Mouse (Mus musculus) CD4-positive helper T cell, adult 2 months (primary cell): ENCODE measurements around the gene Nudt21.

ENCODE experiments used
- DNase-seq: peaks from one replicate; pipeline ENCODE4 v3.0.0-alpha.2; 2012; ENCODE audit warnings: low read depth, missing footprints, low spot score

Gene Nudt21

DNA sequence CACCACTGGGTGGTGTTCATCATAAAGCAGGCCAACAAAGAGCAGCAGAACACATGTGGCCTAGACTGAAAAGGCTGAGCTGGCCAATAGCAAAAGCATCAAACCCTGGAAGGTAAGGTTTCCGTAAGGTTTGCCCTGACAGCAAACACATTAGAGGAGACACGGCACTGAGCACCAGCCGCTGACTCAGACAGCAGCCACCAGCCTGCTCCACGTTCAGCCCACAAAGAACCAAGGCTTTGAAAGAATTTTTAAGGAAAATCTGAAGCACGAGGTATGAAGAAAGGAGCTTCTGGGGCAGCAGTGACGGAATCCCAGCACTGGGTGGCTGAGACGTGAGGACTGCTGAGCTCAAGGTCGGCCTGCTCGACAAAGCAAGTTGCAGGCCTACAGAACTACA lies 32.7 kb downstream of the Nudt21 start:
- no peak for DNase-seq

DNA sequence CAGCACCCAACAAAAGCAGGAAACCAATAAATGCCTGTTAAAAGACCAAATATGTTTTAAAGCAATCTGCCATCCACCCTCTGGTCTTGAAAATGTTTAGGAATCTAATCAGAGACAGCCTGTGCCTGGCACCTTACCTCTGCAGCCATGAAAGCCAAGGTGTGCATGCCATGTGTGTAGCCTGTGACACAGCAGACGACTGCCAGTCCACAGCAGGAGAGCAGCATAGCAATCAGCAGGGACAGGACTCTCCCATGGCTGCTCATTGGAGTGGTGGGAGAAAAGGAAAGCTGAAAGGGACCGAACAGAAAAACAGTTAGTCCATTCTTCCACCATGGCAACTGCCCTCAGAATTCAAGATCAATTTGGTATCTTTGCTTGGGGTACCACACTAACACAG lies 37.9 kb downstream of the Nudt21 start:
- no peak for DNase-seq

DNA sequence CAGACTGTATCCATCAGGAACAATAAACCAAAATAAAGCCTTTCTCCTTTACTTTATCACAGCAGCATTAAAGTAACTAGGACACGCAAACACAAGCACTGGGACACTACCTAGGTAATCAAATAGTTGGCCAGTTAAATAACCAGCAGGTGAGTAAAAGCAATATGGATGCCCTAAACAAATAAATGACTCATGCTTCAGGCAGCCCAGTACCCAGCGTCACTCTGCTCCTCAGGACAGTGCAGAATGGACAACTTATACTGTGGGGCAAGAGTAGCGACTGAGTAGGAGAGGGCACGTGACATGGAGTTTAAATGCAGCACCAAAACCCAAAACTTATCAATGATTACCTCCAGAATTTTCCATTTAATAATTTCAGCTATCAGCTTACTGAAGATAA lies 47.1 kb downstream of the Nudt21 start:
- no peak for DNase-seq

DNA sequence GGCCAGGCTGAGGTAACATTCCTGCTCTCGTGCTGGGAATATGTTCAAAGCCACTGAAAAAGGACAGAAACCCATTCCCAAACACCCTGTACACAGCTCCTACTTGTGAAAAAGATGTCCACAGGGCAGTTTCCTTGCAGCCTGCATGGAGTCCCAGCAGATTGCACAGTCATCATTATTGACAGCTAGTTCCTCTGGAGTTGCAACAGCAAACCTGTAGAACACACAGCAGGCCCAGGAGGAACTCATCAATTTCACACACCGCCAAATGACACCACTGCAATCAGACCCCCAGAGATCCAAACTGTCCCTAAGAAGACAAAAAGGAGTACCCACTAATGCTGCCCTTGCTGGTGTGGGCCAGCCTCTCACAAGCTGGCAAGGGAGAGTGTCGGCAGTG lies 52.1 kb downstream of the Nudt21 start:
- DNase-seq: no peak

DNA sequence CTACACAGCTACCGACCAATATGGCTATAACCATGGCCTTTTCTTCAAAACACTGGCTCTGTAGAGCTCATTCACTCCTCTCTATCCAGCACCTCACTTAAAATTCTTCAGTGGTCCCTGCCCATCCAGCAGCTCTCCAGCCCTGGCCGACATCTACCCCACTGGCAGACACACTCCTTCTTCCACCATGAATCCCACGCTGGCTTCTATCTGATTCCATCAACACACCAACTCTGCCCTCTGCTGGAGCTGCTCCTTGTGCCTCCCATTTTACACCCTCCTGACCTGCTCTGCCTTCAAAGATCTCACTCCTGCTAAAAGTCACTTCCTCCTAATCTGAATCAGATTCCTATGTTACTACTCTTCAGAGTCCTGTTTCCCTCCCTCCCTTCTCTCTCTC lies 53.0 kb downstream of the Nudt21 start:
- no peak for DNase-seq

DNA sequence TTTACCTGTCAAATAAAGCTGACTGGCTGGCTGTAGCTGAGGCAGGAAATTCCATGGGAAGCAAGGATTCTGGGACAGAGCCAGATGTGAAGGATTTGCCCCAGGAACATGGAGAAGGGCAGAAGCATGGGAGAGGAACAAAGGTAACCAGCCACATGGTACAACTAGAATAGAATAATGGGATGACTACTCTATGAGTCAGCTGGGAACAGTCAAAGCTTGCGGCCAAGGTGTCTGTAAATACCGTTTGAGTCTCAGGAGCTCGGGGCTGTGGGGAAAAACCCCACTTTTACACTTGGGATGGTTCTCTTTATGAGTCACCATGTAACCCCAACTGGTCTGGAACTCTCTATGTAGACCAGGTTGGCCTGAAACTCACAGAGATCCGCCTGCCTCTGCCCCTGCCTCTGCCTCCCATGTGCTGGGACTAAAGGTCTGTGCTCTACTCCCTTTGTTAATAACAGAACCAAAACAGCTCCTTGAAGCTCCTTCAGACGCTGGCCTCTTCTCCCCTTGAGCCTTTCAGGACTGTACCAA lies 55.1 kb downstream of the Nudt21 start:
- no peak for DNase-seq

DNA sequence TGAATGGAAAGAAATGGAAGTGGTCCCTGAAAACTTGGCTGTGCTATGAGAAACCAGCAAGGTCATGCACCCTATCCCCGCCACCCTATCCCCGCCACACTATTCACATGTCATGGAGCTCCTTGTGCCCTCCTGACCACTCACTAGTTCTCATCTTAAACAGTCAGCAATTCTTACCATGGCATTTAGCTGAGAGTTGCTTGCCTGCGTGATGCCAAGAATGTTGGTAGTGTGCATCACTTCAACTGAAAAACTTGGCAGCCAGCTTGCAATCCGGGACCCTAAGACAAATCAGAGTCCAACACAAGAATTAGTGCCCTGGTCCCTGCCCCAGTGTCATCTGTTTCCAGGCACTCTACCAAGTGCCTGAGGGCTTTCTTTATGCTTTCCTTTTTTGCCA lies 56.7 kb downstream of the Nudt21 start:
- DNase-seq: no peak

DNA sequence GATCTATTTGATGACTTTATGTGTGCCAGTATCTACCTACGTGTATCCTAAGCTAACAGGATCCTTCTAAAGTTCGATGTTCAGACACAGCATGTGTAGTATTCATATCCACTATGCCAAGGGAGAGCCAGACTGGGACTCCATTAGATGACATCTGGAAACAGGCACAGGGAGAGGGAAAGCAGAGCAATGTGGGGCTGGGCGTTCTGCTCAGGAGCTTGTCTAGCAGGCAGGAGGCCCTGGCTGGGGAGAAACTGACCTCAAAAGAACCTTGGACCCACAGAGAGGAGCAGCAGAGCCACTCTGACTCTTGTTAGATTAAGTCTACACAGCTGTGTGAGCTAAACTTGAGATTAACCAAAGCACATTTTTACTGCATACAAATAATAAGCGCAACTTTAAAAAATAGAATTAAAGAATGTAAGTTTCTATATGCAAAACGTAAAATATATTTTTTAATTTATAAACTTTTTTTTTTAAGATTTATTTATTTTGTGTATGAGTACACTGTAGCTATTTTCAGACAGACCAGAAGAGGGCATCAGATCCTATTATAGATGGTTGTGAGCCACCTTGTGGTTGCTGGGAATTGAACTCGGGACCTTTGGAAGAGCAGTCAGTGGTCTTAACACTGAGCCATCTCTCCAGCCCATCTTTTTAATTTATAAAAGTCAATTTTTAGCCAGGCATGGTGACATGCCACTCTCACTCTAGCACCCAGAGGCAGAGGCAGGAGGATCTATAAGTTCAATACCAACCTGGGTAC lies 60.2 kb downstream of the Nudt21 start:
- DNase-seq: no peak

DNA sequence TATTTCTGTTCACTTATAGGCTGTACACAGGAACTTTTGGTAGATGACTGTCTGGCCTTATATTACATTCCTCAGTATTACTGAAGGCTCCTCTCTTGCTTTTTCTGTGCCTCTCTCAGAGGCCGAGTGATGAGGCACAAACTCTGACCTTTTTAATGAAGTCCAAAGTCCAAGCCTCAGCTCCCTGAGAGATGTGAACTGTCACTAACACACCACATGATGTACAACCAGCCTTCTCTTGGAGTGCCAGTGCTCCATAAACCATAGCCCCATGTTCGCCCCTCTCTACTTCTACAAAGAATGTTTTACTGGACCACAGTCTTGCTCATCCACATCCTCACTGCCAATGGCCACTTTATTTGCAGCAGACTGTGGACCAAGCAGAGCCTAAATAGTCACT lies 61.5 kb downstream of the Nudt21 start:
- DNase-seq: no peak

DNA sequence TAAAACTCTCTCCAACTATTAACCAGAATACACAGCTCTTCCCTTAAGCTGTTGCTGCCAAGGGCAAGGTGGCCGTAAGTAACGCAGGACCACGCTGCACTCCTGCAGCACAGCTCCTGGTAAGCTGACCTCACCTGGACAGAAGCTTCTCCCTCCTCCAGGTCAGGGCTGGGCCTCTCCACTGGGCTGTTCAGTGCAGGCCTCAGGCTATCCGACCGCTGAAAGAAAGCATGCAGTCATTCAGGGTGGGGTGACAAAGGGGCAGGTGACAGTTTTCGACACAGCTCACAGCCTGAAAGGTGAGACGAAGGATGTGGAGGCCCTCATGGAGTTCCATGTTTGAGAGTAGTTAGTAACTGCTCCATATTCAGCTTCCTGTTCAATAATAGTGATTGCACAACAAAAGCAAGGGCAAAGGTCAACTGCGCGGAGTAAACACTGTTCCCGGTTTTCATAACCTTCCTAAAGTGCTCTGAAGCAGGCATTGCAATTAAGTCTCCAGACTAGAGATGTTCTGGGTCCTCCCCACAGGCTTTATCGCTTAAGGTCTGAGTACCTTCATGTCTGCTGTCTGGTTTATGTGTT lies 62.1 kb downstream of the Nudt21 start:
- no peak for DNase-seq

DNA sequence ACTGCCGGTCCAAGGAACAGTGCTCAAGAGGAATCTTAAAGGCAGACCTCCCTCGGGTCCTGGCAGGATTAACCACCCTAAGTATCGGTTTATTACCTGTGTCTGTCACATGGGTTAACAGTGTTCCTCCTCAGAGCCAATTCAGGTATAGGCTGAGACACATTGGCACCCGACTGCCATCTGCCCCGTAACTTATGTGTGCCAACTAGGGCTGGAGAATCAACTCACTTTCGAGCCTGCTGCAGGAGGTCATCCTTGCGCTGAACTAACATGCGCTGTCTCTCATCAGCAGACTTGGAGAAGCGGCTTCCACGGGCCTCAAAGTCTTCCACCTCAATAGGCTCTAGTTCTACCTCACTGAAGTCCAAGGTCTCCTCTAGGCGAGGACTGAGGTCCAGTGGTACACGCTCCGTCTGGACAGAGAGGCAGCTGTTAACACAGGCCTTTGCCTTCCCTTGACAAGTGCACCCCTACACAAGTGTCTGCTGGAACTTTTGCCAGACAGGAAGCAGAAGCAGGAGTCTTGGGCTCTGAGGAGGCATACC lies 62.9 kb downstream of the Nudt21 start:
- DNase-seq: no peak

DNA sequence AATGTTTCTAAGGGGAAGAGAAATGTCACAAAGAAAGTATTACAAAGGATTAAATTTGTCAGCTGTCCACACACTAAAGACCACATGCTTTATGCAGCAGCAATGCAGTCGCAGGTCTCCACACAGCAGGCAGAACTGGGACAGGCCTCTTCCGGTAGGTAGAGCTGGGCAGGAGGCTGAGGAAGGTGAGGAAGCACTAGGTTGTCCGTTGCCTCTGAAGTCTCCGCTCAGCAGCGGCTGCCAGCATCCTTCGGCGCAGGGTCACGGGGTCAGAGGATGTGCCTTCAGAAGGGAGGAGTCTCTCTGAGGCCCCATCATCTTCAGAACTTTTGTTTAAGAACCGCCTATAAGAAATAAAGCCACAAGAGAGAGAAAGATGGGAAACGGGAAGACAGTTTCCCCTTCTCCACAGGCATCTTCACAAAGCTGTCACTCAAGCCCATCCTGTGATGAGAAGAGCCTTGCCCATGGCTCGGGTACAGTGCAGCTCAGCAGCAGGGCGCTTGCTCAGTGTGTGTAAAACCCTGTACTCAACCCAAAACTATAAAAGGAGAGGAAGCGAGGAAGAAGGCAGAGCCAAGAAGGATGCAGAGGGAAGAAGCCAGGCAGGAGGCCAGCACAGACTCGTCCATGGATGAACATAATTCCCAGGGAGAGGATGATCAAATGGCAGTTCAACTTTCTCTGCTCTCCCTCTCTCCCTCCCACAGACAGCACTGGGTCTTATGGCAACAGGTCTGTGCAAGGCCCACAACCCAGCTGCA lies 63.7 kb downstream of the Nudt21 start:
- no peak for DNase-seq

DNA sequence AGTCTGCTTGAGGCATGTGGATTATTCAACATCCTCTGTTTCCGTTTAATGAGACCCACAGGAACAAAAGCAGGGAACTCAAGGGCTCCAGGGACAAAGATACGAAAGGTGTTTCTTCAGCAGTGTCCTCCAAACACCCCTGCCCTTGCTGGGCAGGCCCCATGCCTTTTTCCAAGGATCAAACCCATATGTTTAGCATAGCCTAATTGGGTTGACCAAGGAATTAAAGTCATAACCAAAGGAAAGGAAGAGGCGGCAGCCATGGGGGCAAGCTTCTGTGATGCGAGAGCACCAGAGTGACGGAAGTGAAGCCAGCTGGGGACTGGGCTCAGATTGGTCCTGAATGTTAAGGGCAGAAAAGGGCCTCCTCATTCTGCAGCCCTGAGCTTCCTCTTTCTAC lies 64.6 kb downstream of the Nudt21 start:
- no peak for DNase-seq

DNA sequence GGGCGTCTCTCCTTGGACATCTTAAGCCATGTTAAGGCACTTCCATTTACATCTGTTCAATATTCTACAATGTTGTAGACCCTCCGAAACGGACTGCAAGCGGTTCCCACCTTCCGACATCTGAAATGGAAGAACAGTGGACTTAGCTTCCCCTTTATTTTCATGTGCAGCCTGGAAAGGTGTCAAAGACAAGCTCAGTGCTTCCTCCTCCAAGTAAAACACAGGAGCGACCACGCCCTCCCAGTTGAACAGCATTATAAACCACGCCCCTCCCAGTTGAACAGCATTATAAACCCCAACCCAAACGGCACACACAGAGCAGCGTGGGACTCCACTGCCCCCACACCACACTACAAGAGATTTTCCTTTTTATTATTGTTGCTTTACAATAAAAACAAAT lies 65.4 kb downstream of the Nudt21 start:
- DNase-seq: no peak

DNA sequence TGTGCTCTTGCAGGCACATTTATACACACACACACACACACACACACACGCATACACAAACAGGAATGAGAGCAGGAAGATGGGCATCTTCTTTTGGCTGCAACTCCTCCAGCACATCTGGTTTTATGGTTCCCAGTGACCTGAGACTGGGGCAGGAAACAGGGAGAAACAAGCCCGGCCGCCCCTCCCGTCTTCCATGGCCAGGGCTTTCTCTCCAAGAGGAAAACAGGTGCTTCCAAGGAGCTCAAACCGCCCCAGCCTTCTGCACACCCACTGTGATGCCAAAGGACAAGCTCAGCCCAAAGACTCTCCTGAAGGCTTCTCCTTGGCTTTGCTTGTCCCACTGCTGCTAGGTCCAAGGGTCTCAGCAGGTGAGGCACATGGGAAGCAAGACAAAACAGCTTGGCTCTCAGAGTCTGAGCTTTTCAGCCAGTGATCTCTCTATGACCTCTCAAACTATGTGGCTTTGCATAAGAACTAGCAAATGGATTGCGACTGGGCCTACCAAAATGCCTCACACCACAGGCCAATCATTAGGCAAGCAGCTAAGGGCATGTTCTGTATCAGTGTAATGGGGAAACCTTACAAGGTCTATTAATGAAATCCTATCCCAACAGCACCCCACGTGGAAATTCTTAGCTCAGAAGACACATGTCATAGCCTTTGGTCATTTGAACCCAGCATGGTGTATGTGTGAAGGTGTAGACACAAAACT lies 67.0 kb downstream of the Nudt21 start:
- no peak for DNase-seq

DNA sequence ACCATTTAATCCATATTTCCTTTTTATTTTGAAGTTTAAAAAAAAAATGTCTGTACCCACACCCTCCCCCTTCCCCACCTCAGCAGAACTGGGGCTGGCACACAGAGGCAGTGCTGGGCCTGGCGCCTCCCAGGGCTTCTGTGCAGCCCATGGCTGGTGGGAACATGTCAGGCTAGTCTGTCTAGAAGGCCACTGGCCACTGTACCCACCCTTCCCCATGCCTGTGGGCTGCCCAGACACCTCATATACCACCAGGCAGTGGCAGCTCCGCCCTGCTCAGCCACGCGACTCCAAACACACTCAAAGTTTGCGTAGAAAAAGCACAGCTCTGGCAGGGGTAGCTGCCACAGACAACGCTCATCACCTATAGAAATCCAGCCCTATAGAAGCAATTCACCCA lies 68.5 kb downstream of the Nudt21 start:
- DNase-seq: no peak
